3 mouse cellular contexts compared by ENCODE assay signal in the genomic region with DNA sequence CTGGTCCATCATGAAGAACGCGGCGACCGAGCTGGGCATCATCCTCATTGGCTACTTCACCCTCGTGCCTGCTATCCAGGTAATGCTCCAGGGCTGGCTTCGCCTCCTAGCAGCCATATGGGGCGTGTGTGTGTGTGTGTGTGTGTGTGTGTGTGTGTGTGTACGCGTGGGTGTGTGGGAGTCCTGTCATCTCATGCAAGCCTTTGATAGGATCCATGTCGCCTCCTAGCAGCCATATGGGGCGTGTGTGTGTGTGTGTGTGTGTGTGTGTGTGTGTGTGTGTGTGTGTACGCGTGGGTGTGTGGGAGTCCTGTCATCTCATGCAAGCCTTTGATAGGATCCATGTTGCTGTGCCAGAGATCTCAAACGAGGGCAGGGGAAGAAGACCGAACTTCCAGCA. TPM values are rescaled to one million over a fixed set of nuclear protein-coding genes. Genes with fewer than 3 reads are reported as not detected.
"Had no signal": no experiment of that assay in that cellular context is flagged by ENCODE, and none has a peak within 500 bp of the region (broad histone marks: within the 10 kb centered on the region; RNA-seq: fewer than 3 reads in every experiment).

No protein-coding gene starts in this region.

RNA-seq across cellular contexts. Expression of gene Ngp, which starts 41.9 kb away (rescaled TPM):
- polyA plus RNA-seq: small intestine, adult 2 months; testis, adult 2 months; urinary bladder, adult 2 months had no signal
